Mouse (Mus musculus): ENCODE data around the gene Aimp2. TPM values are rescaled to one million over a fixed set of nuclear protein-coding genes. Genes with fewer than 3 reads are reported as not detected.

Gene Aimp2
- polyA plus RNA-seq (2012; ENCODE audit: insufficient read depth, insufficient read length, missing spikeins), result 17.7 and 21.1 TPM in 2 replicates

GRCm38 (mm10) chr5:143909417-143910400, at the start of gene Aimp2, which contains the start of gene Pms2:
Aimp2 (minus strand) TSS chr5:143909847.
Pms2 (plus strand) TSS chr5:143909964.
- H3K4me1 ChIP-seq (ENCODE audit: control insufficient read depth, insufficient read depth, insufficient read length, low read length), result no peaks in the 10 kb centered on the region
- H3K4me3 ChIP-seq (ENCODE audit: insufficient read depth, low read depth, low read length), result peak within 1 kb of the TSS; percentile 72

GRCm38 (mm10) chr5:143957101-143957500, 47.5 kb upstream of the Aimp2 start:
- no peaks in the 10 kb centered on the region for H3K4me1 ChIP-seq (ENCODE audit: control insufficient read depth, insufficient read depth, insufficient read length, low read length)

More at GRCm38 (mm10) chr5:143909417-143910400, at the start of gene Aimp2, which contains the start of gene Pms2:
- H3K27ac ChIP-seq (replicated peaks; ENCODE audit: low read depth, low read length), result peak within 1 kb of the TSS; percentile 11; the same call in 1 of the 2 replicates

GRCm38 (mm10) chr5:143950016-143950415, 40.4 kb upstream of the Aimp2 start:
- Histone ChIP-seq H3K4me3 (ENCODE audit: insufficient read depth, low read depth, low read length) (no peak overlapping the region), H3K4me1 (ENCODE audit: control insufficient read depth, insufficient read depth, insufficient read length, low read length) (no peaks in the 10 kb centered on the region), H3K27ac (replicated peaks; ENCODE audit: low read depth, low read length) (no peak overlapping the region)

More at GRCm38 (mm10) chr5:143957101-143957500, 47.5 kb upstream of the Aimp2 start:
- no peak overlapping the region for H3K4me3 ChIP-seq (ENCODE audit: insufficient read depth, low read depth, low read length)
- no peak overlapping the region for H3K27ac ChIP-seq (replicated peaks; ENCODE audit: low read depth, low read length)

- no peak overlapping the region for H3K27ac ChIP-seq (replicated peaks; ENCODE audit: low read depth, low read length)
- no peak overlapping the region for H3K4me3 ChIP-seq (ENCODE audit: insufficient read depth, low read depth, low read length)
- H3K4me1 ChIP-seq (ENCODE audit: control insufficient read depth, insufficient read depth, insufficient read length, low read length), result no peaks in the 10 kb centered on the region
These were observed 38.7 kb upstream of the Aimp2 start for GRCm38 (mm10) chr5:143948361-143948760.

GRCm38 (mm10) chr5:143943231-143944125, 33.8 kb upstream of the Aimp2 start:
- Histone ChIP-seq H3K27ac (replicated peaks; ENCODE audit: low read depth, low read length) (no peak overlapping the region), H3K4me1 (ENCODE audit: control insufficient read depth, insufficient read depth, insufficient read length, low read length) (no peaks in the 10 kb centered on the region), H3K4me3 (ENCODE audit: insufficient read depth, low read depth, low read length) (no peak overlapping the region)

GRCm38 (mm10) chr5:143941588-143941987, 31.9 kb upstream of the Aimp2 start:
- Histone ChIP-seq H3K27ac (replicated peaks; ENCODE audit: low read depth, low read length) (no peak overlapping the region), H3K4me3 (ENCODE audit: insufficient read depth, low read depth, low read length) (no peak overlapping the region), H3K4me1 (ENCODE audit: control insufficient read depth, insufficient read depth, insufficient read length, low read length) (no peaks in the 10 kb centered on the region)

- Histone ChIP-seq H3K27ac (replicated peaks; ENCODE audit: low read depth, low read length) (no peak overlapping the region), H3K4me1 (ENCODE audit: control insufficient read depth, insufficient read depth, insufficient read length, low read length) (no peaks in the 10 kb centered on the region), H3K4me3 (ENCODE audit: insufficient read depth, low read depth, low read length) (no peak overlapping the region)
These were observed 26.5 kb upstream of the Aimp2 start for GRCm38 (mm10) chr5:143936156-143936555.

- no peak overlapping the region for H3K27ac ChIP-seq (replicated peaks; ENCODE audit: low read depth, low read length)
- H3K4me1 ChIP-seq (ENCODE audit: control insufficient read depth, insufficient read depth, insufficient read length, low read length), result no peaks in the 10 kb centered on the region
- H3K4me3 ChIP-seq (ENCODE audit: insufficient read depth, low read depth, low read length), result no peak overlapping the region
These were observed 24.2 kb upstream of the Aimp2 start for GRCm38 (mm10) chr5:143933875-143934274.

GRCm38 (mm10) chr5:143933414-143933813, 23.8 kb upstream of the Aimp2 start:
- no peaks in the 10 kb centered on the region for H3K4me1 ChIP-seq (ENCODE audit: control insufficient read depth, insufficient read depth, insufficient read length, low read length)
- H3K4me3 ChIP-seq (ENCODE audit: insufficient read depth, low read depth, low read length), result no peak overlapping the region
- H3K27ac ChIP-seq (replicated peaks; ENCODE audit: low read depth, low read length), result no peak overlapping the region

GRCm38 (mm10) chr5:143932831-143933230, 23.2 kb upstream of the Aimp2 start, which contains the start of gene Rsph10b:
Rsph10b (plus strand) TSS chr5:143933035.
- Histone ChIP-seq H3K4me3 (ENCODE audit: insufficient read depth, low read depth, low read length) (no peak within 1 kb of the TSS), H3K4me1 (ENCODE audit: control insufficient read depth, insufficient read depth, insufficient read length, low read length) (no peaks in the 10 kb centered on the region), H3K27ac (replicated peaks; ENCODE audit: low read depth, low read length) (no peak within 1 kb of the TSS)

- no peak overlapping the region for H3K27ac ChIP-seq (replicated peaks; ENCODE audit: low read depth, low read length)
- no peaks in the 10 kb centered on the region for H3K4me1 ChIP-seq (ENCODE audit: control insufficient read depth, insufficient read depth, insufficient read length, low read length)
- H3K4me3 ChIP-seq (ENCODE audit: insufficient read depth, low read depth, low read length), result no peak overlapping the region
These were observed 22.4 kb upstream of the Aimp2 start for GRCm38 (mm10) chr5:143931863-143932580.

- Histone ChIP-seq H3K27ac (replicated peaks; ENCODE audit: low read depth, low read length) (no peak overlapping the region), H3K4me3 (ENCODE audit: insufficient read depth, low read depth, low read length) (no peak overlapping the region), H3K4me1 (ENCODE audit: control insufficient read depth, insufficient read depth, insufficient read length, low read length) (no peaks in the 10 kb centered on the region)
These were observed 21.0 kb upstream of the Aimp2 start for GRCm38 (mm10) chr5:143930656-143931055.

GRCm38 (mm10) chr5:143929291-143929690, 19.6 kb upstream of the Aimp2 start:
- H3K4me1 ChIP-seq (ENCODE audit: control insufficient read depth, insufficient read depth, insufficient read length, low read length), result no peaks in the 10 kb centered on the region

GRCm38 (mm10) chr5:143927875-143928274, 18.2 kb upstream of the Aimp2 start, which contains the start of gene Gm42421:
Gm42421 (plus strand) TSS chr5:143928175.
- H3K4me1 ChIP-seq (ENCODE audit: control insufficient read depth, insufficient read depth, insufficient read length, low read length), result no peaks in the 10 kb centered on the region
- H3K4me3 ChIP-seq (ENCODE audit: insufficient read depth, low read depth, low read length), result no peak within 1 kb of the TSS
- no peak within 1 kb of the TSS for H3K27ac ChIP-seq (replicated peaks; ENCODE audit: low read depth, low read length)

More at GRCm38 (mm10) chr5:143929291-143929690, 19.6 kb upstream of the Aimp2 start:
- no peak overlapping the region for H3K27ac ChIP-seq (replicated peaks; ENCODE audit: low read depth, low read length)
- H3K4me3 ChIP-seq (ENCODE audit: insufficient read depth, low read depth, low read length), result no peak overlapping the region
